Mouse (Mus musculus) cerebellum, postnatal 14 days (tissue): ENCODE measurements around the gene Nbr1.
"Not testable (repeated sequence)": the region's sequence is repeated elsewhere in the genome, so short reads cannot be mapped to it uniquely, and the experiment has no call there.

Source experiments
- DNase-seq, 2 experiments: peaks; one replicate each; pipeline ENCODE4 v3.0.0; 2021; ENCODE audit warnings: mixed read lengths in 2 of 2

The Nbr1 gene

GRCm38 (mm10) chr11:101626995-101627856 is 75.3 kb downstream of the Nbr1 start, which contains the start of gene Rdm1:
TSS of gene Rdm1 (plus strand) at chr11:101627195.
- peak; percentile 83 to 89 for DNase-seq

GRCm38 (mm10) chr11:101627857-101628559 is 76.1 kb downstream of the Nbr1 start:
- DNase-seq, result peak; percentile 84 to 88

GRCm38 (mm10) chr11:101628733-101629417 is 76.9 kb downstream of the Nbr1 start:
- DNase-seq, result not testable (repeated sequence)
